Mouse (Mus musculus) ovary, postnatal 14 days (tissue): ENCODE results near the gene Sbp.

Experiments
- DNase-seq: peaks from one replicate; pipeline ENCODE4 v3.0.0; 2022; ENCODE audit warnings: low spot score

The Sbp gene

DNA sequence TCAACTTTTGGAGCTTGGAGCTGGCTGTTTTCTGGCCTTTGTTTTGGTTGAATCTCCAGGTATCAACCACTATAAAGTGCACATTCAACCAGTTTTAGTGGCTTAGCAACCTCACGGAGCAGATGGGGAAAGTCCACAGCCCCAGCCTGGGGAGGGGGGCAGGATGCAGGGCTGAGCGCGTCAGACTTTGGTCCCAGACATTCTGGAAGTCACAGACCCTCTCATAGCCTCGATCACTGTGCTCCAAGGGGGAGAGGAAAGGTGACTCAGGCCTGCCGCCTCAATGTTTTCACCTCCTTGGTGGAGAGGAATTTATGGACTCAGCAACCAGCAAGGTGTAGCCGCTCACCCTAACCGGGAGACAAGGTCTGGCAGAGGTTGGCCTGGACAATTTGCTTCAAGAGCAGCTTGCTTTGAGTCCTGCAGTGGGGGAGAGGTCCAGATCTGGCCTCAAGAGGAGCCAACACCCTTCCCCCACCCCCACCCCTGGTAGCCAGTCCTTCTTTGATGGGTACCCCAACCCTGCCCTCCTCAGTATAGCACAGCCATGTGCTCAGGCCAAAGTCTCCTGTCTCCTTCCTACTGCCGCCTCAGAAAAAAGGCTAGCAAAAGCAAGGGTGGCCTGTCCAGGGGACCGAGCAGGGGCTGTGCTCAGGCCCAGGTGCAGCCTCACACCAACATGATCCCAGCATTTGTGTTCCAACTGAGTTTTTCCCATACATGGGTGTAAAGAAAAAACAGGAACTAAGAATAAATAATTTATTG lies 51.5 kb downstream of the Sbp start:
- no peak for DNase-seq

DNA sequence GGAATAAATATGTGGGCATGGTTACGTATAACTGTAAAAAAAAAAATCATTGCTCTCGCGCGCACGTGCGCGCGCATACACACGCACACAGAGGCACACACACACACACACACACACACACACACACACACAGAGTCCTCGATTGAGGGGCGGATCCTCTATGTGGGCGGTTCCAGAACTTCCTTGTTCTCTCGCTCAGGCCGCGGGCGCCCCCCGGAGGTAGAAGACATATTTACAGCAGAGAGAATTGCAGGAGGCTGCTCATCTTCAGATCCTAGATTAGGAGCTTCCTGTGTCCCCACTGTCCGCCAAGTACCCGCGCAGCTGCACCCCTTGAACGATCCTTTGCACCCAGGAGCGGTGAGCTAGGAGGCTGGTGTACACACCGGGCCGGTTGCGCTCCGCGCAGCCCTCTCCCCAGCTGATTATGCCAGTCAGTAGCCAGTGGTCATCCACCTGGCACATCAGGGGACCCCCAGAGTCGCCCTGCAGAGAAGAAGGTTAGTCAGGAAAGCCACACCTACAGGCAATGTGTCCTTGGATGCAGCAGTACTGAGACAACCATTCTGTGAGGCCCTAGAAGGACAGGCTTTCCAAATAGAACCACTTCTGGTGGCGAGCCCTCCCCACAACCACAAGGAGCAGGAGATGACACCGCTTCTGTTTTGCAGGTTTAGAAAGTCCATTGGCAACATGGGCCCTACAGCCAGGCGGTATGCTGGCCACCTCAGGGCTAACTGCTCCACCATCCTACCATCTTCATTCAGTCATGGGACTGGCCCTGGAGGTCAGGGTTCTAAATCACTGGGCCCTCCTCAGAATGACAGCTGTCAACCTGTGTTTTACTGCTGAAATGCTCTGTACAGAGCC lies 52.3 kb downstream of the Sbp start:
- peak; percentile 95 for DNase-seq

DNA sequence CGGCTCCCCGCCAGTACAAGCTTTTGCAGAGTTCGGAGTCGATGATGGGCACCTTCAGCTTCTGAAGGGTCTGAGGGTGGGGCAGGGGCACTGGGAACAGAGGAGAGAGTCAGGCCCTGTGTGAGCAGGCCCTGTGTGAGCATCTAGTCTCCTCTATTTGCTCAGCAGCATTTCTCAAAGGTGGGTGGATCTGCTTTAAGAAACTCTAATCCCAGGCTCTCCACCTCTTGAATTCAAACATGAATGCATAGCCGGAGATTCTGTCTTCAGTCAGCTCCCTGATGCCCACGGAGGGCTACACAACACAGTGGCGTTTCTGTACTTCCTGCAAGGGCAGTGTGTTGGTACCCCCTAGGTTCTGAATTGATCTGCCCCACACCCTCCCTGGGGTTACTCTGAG lies 53.2 kb downstream of the Sbp start:
- no peak for DNase-seq
